ENCODE assay signal across 8 mouse cellular contexts in genomic region chr13:9846543-9847434, GRCm38 (mm10).
DNase-seq lines count a peak whose midpoint lies in the region; ATAC-seq lines count a peak whose summit lies in the region.

No protein-coding gene starts in this region.

- H3K36me3 ChIP-seq in limb, embryonic 13.5 days, result no peaks in the 10 kb centered on the region
- no peaks in the 10 kb centered on the region for H3K36me3 ChIP-seq in stomach, embryonic 16.5 days (ENCODE audit: control insufficient read depth, insufficient read depth, low read length)

- H3K27me3 ChIP-seq in limb, embryonic 13.5 days, result no peaks in the 10 kb centered on the region
- no peaks in the 10 kb centered on the region for H3K27me3 ChIP-seq in stomach, embryonic 16.5 days (ENCODE audit: control insufficient read depth, insufficient read depth, low read length)

- no peaks in the 10 kb centered on the region for H3K4me1 ChIP-seq in limb, embryonic 13.5 days
- no peaks in the 10 kb centered on the region for H3K4me1 ChIP-seq in stomach, embryonic 16.5 days (ENCODE audit: control insufficient read depth, insufficient read depth, low read length)

- ATAC-seq in limb, embryonic 13.5 days (ENCODE audit: low FRiP score, low read depth), result peak; percentile 86
- peak; percentile 58; the same call in 1 of the 2 replicates for ATAC-seq in stomach, embryonic 16.5 days (ENCODE audit: insufficient read depth, low FRiP score)

- H3K27ac ChIP-seq in limb, embryonic 13.5 days, result no peak overlapping the region
- H3K27ac ChIP-seq in stomach, embryonic 16.5 days (ENCODE audit: low read length), result no peak overlapping the region

- WGBS in limb, embryonic 13.5 days, result 32% methylated on average over 14 of the region's 14 CpGs
- WGBS in stomach, embryonic 16.5 days, result 34% methylated on average over 14 of the region's 14 CpGs

- H3K4me3 ChIP-seq in limb, embryonic 13.5 days, result 0 out of 2 replicates have a peak overlapping the region, but pooled peaks have one; percentile 8
- H3K4me3 ChIP-seq in stomach, embryonic 16.5 days (replicated peaks; ENCODE audit: low read length), result no peak overlapping the region; the same call in 1 of the 2 replicates

- H3K9me3 ChIP-seq in limb, embryonic 13.5 days, result no peaks in the 10 kb centered on the region
- H3K9me3 ChIP-seq in stomach, embryonic 16.5 days (replicated peaks; ENCODE audit: control insufficient read depth, low read length), result no peaks in the 10 kb centered on the region

- peak overlapping the region; percentile 29 for H3K4me2 ChIP-seq in limb, embryonic 13.5 days (replicated peaks)
- peak overlapping the region; percentile 5; the same call in 1 of the 2 replicates for H3K4me2 ChIP-seq in stomach, embryonic 16.5 days (ENCODE audit: low read depth, low read length)

- peak; percentile 69 for DNase-seq in 3T3-L1 (ENCODE audit: low read depth, low spot score)
- DNase-seq in adrenal gland, adult 18-20 months (ENCODE audit: low spot score in 2 of 2), result peak; percentile 64 to 68
- peak; percentile 73 for DNase-seq in embryo, embryonic 11 days
- DNase-seq in heart, adult 9 months (ENCODE audit: low spot score in 2 of 2), result peak; percentile 18 to 38
- peak; percentile 60 for DNase-seq in kidney, adult 9 months
- peak; percentile 64 for DNase-seq in naive thymus-derived CD4-positive, alpha-beta T cell, adult 2 months (ENCODE audit: low read depth)

- H3K9ac ChIP-seq in limb, embryonic 13.5 days, result no peak overlapping the region
- no peak overlapping the region for H3K9ac ChIP-seq in stomach, embryonic 16.5 days (ENCODE audit: low read length)
